Mouse (Mus musculus): Measurements from ENCODE around the gene Akt2. TPM values are rescaled to one million over a fixed set of nuclear protein-coding genes. Genes with fewer than 3 reads are reported as not detected.
A peak's percentile ranks its signal among the peaks of the same experiment; 100 is the strongest.
"Not testable (repeated sequence)": the region's sequence is repeated elsewhere in the genome, so short reads cannot be mapped to it uniquely, and the experiment has no call there.

Gene Akt2
- polyA plus RNA-seq, 1 experiment from 2014 or later, result 94.8 TPM

DNA sequence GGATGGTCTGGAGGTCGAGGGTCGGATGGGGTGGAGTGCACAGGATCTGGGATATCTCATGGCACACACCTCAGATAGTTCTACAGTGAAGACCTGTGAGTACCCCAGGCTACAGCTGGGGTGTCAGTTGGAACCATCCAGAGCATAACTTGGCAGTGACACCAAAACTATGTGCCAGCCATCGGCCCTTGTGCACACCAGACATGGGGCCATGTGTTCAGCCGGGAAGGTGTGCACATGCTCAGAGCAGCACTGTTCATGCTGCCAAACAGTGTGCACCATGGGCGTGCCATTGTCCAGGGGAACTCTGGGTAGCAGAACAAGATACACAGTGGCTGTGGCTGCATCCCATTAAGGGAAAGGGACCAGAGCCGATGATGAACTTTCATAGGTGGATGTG, 43.3 kb downstream of the Akt2 start:
- DNase-seq (ENCODE audit: low spot score), result no peak
- Histone ChIP-seq H3K9me3 (no peaks in the 10 kb centered on the region), H3K27ac (no peak overlapping the region), H3K27me3 (ENCODE audit: insufficient read depth, poor library complexity, severe bottlenecking) (no peaks in the 10 kb centered on the region), H3K36me3 (peaks cover 83% of the 10 kb centered on the region), H3K4me1 (no peaks in the 10 kb centered on the region), H3K4me3 (no peak overlapping the region)
- WGBS, result 93% methylated on average over 6 of the region's 6 CpGs

DNA sequence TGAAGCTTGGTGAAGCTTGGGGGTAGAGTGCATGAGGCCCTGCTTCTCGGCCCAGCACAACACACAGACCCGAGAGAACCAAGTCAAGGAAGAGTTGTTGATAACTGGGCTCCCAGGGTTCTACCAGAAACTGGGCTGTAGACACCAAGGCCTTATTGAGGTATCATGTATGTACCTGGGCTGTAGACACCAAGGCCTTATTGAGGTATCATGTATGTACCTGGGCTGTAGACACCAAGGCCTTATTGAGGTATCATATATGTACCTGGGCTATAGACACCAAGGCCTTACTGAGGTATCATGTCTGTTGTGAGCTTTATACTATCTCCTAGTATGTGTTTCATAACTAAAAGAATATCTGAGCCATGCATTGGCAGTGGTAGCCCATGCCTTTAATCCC, 43.7 kb downstream of the Akt2 start:
- peaks cover 81% of the 10 kb centered on the region for H3K36me3 ChIP-seq
- WGBS, result 90% methylated on average over 2 of the region's 2 CpGs
- not testable (repeated sequence) for H3K27ac ChIP-seq; H3K27me3 ChIP-seq (ENCODE audit: insufficient read depth, poor library complexity, severe bottlenecking); H3K9me3 ChIP-seq; H3K4me3 ChIP-seq; DNase-seq (ENCODE audit: low spot score); H3K4me1 ChIP-seq

DNA sequence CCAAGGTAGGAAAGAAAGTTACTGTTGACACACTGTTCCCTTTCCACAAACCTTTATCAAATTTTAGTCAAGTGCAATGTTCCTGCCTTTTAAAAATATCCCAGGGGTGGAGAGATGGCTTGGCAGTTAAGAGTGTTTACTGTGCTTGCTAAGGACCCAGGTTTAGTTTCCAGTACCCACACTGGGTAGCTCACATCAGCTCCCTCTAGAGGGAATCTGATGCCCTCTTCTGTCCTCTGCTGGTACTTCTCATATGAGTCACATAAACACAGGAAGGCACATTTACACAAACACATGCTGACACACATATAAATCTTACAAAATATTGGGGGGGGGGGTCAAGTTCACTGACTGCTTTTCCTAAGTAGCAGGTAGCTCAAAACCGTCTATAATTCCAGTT, 53.1 kb downstream of the Akt2 start:
- H3K27me3 ChIP-seq (ENCODE audit: insufficient read depth, poor library complexity, severe bottlenecking), result no peaks in the 10 kb centered on the region
- no peak for DNase-seq (ENCODE audit: low spot score)
- no peak overlapping the region for H3K4me3 ChIP-seq
- peaks cover 5% of the 10 kb centered on the region; the same call in 1 of the 2 replicates for H3K36me3 ChIP-seq
- H3K4me1 ChIP-seq, result no peaks in the 10 kb centered on the region
- no peaks in the 10 kb centered on the region for H3K9me3 ChIP-seq
- no peak overlapping the region for H3K27ac ChIP-seq
- WGBS, result 32% methylated on average over 1 of the region's 1 CpGs

DNA sequence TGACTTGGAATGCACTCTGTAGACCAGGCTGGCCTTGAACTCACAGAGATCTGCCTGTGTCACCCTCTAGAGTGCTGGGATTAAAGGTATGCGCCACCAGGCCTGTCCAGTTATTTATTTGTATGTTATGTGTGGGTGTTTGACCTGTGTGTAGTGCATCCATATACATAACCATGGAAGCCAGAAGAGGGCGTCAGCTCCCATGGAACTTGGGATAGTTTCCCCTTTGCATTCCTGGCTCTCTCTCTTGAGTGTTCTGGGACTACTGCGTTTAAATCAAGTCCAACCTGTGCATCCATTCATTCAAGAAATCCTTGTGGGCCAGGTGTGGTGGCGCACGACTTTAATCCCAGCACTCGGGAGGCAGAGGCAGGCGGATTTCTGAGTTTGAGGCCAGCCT, 55.2 kb downstream of the Akt2 start:
- no peak for DNase-seq (ENCODE audit: low spot score)
- 74% methylated on average over 7 of the region's 7 CpGs for WGBS

DNA sequence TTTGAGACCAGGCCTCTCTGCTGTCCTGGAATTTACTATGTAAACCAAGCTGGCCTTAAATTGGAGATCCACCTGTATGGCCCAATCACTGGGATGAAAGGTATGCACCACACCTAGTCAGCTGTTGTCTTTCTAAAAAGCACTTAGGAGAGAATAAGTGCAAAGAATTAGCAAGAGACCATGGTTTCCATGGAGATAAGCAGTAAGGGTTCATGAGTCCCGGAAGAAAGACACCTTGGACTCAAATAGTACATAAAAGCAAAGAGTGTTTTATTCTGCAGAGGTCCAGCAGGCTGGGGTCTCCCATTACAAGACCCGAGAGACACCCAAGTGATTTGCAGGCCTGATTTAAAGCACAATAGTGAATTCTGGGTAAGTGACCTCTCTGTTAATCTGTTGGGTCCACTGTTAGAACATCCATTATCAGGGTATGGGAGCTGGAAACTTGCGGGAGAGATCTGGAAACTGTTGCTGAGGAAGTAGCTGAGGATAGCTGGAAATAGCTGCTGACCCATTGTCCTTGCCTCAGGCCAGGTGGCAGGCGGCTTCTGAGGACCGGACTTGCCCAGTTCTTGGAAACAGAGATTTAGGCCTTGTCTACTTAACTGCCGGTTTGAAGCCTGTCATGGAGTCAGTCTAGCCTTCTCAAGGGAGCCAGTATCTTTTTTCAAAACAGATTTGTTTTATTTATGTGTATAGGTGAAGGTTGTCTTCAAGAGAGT, 56.1 kb downstream of the Akt2 start:
- H3K4me1 ChIP-seq, result no peaks in the 10 kb centered on the region
- no peak overlapping the region for H3K4me3 ChIP-seq
- H3K36me3 ChIP-seq, result no peaks in the 10 kb centered on the region
- no peak for DNase-seq (ENCODE audit: low spot score)
- no peak overlapping the region for H3K27ac ChIP-seq
- no peaks in the 10 kb centered on the region for H3K9me3 ChIP-seq
- H3K27me3 ChIP-seq (ENCODE audit: insufficient read depth, poor library complexity, severe bottlenecking), result peaks cover 12% of the 10 kb centered on the region
- whole genome bisulfite sequencing, result 73% methylated on average over 6 of the region's 6 CpGs

More for the DNA sequence above, 55.2 kb downstream of the Akt2 start:
- Histone ChIP-seq H3K27ac (no peak overlapping the region), H3K27me3 (ENCODE audit: insufficient read depth, poor library complexity, severe bottlenecking) (peaks cover 3% of the 10 kb centered on the region; the same call in 1 of the 2 replicates), H3K36me3 (no peaks in the 10 kb centered on the region), H3K4me1 (no peaks in the 10 kb centered on the region), H3K4me3 (no peak overlapping the region), H3K9me3 (no peaks in the 10 kb centered on the region)

DNA sequence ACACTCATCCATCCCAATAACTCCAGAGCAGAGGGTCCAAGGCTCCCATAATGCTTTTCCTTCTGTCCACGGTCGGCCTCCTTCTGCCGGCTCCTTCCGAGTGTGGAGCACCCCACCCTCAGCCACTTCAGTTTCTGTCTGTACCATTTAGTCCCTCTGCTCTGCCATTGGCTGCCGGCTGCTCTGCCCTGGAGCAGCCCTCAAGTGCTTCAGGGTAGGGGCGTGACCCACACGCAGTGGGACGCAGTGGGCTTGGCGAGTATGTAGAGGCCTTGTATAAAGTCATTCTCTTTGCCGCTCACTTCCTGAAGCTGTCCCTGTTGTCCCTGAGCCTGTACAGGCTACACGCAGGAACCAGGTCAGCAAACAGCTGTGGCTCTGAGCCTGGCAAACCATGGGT, 58.4 kb downstream of the Akt2 start:
- WGBS, result 72% methylated on average over 11 of the region's 11 CpGs
- no peak for DNase-seq (ENCODE audit: low spot score)
- Histone ChIP-seq H3K27me3 (ENCODE audit: insufficient read depth, poor library complexity, severe bottlenecking) (peaks cover 34% of the 10 kb centered on the region), H3K4me3 (no peak overlapping the region), H3K9me3 (no peaks in the 10 kb centered on the region), H3K4me1 (peaks cover 8% of the 10 kb centered on the region), H3K36me3 (no peaks in the 10 kb centered on the region), H3K27ac (no peak overlapping the region)

DNA sequence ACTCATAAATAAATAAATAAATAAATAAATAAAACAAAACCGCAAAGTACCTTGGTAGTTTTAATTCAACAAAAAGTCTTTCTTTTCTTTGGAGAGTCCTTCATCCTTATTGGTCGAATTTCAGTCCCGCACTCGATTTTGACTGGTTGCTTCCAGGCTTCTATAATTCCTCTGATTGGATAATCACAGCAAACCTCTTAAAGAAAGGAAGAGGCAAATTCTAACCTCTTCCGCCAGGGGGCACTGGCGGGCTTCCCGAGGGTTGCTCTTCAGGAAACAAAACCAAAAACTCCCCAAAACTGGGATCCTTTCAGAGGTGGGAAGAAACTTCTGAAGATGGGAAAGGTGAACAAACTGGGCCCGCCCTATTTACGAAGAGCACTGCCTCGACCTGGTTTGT, 59.6 kb downstream of the Akt2 start:
- WGBS, result 6% methylated on average over 10 of the region's 10 CpGs
- no peaks in the 10 kb centered on the region for H3K36me3 ChIP-seq
- H3K27me3 ChIP-seq (ENCODE audit: insufficient read depth, poor library complexity, severe bottlenecking), result peaks cover 47% of the 10 kb centered on the region
- peaks cover 8% of the 10 kb centered on the region for H3K4me1 ChIP-seq
- no peaks in the 10 kb centered on the region for H3K9me3 ChIP-seq
- DNase-seq (ENCODE audit: low spot score), result no peak
- no peak overlapping the region for H3K27ac ChIP-seq
- no peak overlapping the region for H3K4me3 ChIP-seq

DNA sequence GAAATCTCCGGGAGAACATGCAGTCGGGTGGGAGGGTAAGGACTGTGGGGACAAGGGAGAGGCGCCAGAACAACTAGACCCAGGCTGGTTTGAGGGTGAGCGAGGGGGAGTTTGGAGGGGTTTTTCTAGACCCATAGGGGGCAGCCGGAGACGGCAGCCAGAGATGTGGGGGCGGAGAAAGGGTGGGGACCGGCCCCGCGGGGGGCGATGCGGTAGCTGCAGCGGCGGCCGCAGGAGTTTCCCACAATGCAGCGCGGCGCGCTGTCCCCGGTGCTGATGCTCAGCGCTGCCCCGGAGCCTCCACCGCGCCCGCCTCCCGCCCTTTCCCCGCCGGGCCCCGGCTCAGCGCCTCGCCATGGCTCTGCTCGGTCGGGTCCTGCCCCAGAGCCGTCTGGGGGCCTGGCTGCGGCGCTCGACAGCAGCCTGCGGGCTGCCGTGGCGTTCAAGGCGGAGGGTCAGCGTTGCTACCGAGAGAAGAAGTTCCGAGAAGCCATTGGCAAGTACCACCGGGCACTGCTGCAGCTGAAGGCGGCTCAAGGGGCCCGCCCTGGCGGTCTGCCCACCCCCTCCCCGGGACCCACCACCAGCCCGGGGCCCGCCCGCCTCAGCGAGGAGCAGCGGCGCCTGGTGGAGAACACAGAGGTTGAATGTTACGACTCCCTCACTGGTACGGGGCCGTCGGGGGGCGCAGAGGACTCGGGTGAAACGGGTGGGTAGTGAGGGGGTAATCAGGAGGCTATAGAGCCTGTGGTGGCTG, 62.5 kb downstream of the Akt2 start, which contains the start of gene Ttc9b:
Gene Ttc9b (plus strand): TSS at position 235 of the 757 bp plus-strand sequence.
- no peak for DNase-seq (ENCODE audit: low spot score)
- H3K27ac ChIP-seq, result no peak within 1 kb of the TSS
- no peaks in the 10 kb centered on the region for H3K9me3 ChIP-seq
- WGBS, result 4% methylated on average over 59 of the region's 62 CpGs
- peaks cover 16% of the 10 kb centered on the region for H3K4me1 ChIP-seq
- H3K4me3 ChIP-seq, result peak within 1 kb of the TSS; percentile 43
- peaks cover 76% of the 10 kb centered on the region for H3K27me3 ChIP-seq (ENCODE audit: insufficient read depth, poor library complexity, severe bottlenecking)
- peaks cover 4% of the 10 kb centered on the region; the same call in 1 of the 2 replicates for H3K36me3 ChIP-seq

DNA sequence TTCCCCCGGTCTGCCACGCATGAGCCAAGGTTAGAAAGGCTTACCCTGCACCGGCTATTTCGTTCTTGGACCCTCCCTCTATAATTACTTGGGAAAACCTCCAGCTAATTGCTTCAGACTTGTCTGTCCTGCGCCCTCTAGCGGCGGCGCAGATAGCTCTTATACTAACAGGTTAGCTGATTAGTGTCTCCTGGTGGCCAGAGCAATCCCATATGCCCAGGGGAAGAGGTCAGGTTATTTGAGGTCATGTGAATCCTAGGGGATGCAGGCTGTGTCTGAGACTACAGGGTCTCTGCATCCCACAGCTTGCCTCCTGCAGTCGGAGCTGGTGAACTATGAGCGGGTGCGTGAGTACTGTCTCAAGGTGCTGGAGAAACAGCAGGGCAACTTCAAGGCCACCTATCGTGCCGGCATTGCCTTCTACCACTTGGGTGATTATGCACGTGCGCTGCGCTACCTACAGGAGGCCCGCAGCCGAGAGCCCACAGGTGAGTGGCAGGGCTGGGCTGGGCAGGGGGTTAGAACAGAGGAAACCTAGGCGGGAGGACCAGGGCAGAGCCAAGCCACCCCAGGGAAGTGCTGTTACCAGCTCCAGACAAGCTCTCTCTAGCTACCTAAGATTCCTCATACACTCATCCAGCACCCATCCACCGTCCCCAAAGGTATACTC, 63.4 kb downstream of the Akt2 start:
- H3K36me3 ChIP-seq, result peaks cover 4% of the 10 kb centered on the region; the same call in 1 of the 2 replicates
- H3K4me1 ChIP-seq, result peaks cover 16% of the 10 kb centered on the region
- no peaks in the 10 kb centered on the region for H3K9me3 ChIP-seq
- H3K4me3 ChIP-seq, result no peak overlapping the region
- WGBS, result 58% methylated on average over 20 of the region's 20 CpGs
- no peak for DNase-seq (ENCODE audit: low spot score)
- H3K27ac ChIP-seq, result no peak overlapping the region
- H3K27me3 ChIP-seq (ENCODE audit: insufficient read depth, poor library complexity, severe bottlenecking), result peaks cover 85% of the 10 kb centered on the region

DNA sequence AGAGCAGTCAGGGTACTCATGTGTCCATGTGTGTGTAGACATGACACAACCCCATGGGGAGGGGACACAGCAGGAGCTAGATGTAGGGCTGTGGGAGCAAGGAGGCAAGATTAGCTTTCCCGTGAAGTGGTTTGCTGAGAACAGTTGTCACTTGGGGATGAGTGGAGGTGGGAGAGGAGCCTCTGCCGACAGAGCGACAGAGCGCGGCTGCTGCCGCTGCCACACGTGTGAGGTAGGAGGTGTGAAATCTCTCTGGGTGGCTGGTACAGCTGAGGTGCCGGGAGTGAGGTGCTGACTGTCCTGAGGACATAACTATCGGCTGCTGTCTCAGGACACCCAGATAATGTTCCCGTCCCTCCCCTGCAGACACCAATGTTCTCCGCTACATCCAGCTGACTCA, 64.2 kb downstream of the Akt2 start:
- H3K36me3 ChIP-seq, result peaks cover 4% of the 10 kb centered on the region; the same call in 1 of the 2 replicates
- no peak overlapping the region for H3K27ac ChIP-seq
- H3K9me3 ChIP-seq, result no peaks in the 10 kb centered on the region
- DNase-seq (ENCODE audit: low spot score), result no peak
- H3K4me1 ChIP-seq, result peaks cover 16% of the 10 kb centered on the region
- H3K4me3 ChIP-seq, result no peak overlapping the region
- peaks cover 93% of the 10 kb centered on the region for H3K27me3 ChIP-seq (ENCODE audit: insufficient read depth, poor library complexity, severe bottlenecking)
- WGBS, result 19% methylated on average over 11 of the region's 11 CpGs

DNA sequence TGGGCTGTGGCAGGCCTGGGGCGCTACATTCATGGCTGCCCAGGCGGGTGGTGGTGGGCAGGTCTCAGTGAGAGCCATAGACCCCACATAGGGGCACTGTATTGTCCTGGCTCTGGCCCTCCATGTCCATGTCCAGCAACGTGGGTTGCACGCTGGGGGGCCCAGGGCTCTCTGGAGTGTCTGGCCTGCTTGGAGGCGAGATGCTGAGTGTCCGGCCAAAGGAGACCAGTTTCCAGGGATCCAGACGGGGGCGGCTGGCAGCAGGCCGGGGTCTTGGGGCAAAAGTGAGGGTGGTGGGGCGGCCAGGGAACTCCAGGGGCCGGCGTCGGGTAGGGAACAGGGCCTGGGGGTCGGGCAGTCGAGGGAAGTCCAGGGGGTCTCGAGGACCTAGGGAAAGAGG, 65.2 kb downstream of the Akt2 start:
- no peak overlapping the region for H3K27ac ChIP-seq
- DNase-seq (ENCODE audit: low spot score), result peak; percentile 68
- H3K9me3 ChIP-seq, result no peaks in the 10 kb centered on the region
- 81% methylated on average over 16 of the region's 16 CpGs for WGBS
- no peak overlapping the region for H3K4me3 ChIP-seq
- H3K36me3 ChIP-seq, result peaks cover 4% of the 10 kb centered on the region; the same call in 1 of the 2 replicates
- peaks cover 16% of the 10 kb centered on the region for H3K4me1 ChIP-seq
- H3K27me3 ChIP-seq (ENCODE audit: insufficient read depth, poor library complexity, severe bottlenecking), result peaks cover 99% of the 10 kb centered on the region

DNA sequence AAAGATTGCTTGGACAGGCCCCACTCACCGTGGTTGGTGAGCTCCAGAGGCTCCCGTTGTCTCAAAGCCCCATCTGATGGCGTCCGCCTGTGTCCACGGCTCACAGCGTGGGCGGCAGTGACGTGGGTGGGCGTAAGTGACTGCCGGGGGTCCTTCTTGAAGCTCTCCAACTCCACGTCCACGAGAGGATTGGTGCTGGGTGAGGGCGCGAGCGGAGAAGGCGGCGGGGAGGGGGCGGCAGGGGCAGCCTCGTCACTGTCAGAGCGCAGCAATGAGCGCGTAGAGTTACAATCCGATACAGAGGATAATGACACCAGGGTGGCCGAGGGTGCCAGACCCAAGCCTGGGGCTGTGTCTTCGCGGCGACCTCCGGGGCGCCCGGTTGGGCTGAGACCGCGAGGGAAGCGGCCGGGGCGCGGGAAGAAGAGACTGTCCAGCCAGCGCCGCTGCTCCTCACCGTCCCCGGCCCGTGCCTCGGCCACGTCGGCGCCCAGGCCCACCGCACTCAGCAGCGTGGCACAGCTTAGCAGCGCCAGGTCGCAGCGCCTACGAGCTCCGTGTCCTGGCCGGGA, 66.6 kb downstream of the Akt2 start:
- peaks cover 4% of the 10 kb centered on the region; the same call in 1 of the 2 replicates for H3K36me3 ChIP-seq
- H3K27me3 ChIP-seq (ENCODE audit: insufficient read depth, poor library complexity, severe bottlenecking), result peaks cover 97% of the 10 kb centered on the region
- H3K4me1 ChIP-seq, result peaks cover 16% of the 10 kb centered on the region
- peak overlapping the region; percentile 36 for H3K4me3 ChIP-seq
- no peaks in the 10 kb centered on the region for H3K9me3 ChIP-seq
- DNase-seq (ENCODE audit: low spot score), result no peak
- WGBS, result 13% methylated on average over 53 of the region's 53 CpGs
- no peak overlapping the region for H3K27ac ChIP-seq

Measured in heart, embryonic 10.5 days (tissue).